Mouse (Mus musculus) fibroblast of lung, adult 2 months (primary cell): ENCODE measurements at regions not wholly inside any gene's neighbourhood (a gene's known extent, or its start where the extent isn't known, plus 50 kb on each side); places are given as distances from the start of the nearest gene placed in this dataset.

ENCODE experiments used
- DNase-seq: peaks from one replicate; pipeline ENCODE4 v3.0.0-alpha.2; 2011; ENCODE audit warnings: low read depth

- DNase-seq: no peak
Measured at GRCm38 (mm10) chr17:51683318-51683717, 149.8 kb downstream of the Satb1 start.

GRCm38 (mm10) chr17:51682368-51682767, 150.7 kb downstream of the Satb1 start:
- DNase-seq: no peak

- DNase-seq: no peak
Measured at GRCm38 (mm10) chr17:51677451-51677850, 155.6 kb downstream of the Satb1 start.

- no peak for DNase-seq
Measured at GRCm38 (mm10) chr17:51658408-51658807, 174.7 kb downstream of the Satb1 start.

GRCm38 (mm10) chr17:51653881-51654280, 179.2 kb downstream of the Satb1 start:
- DNase-seq: no peak

GRCm38 (mm10) chr17:51651880-51652279, 181.2 kb downstream of the Satb1 start:
- DNase-seq: no peak

GRCm38 (mm10) chr17:51649213-51649815, 183.8 kb downstream of the Satb1 start:
- no peak for DNase-seq

- DNase-seq: no peak
Measured at GRCm38 (mm10) chr17:51646416-51646815, 186.7 kb downstream of the Satb1 start.

GRCm38 (mm10) chr17:51645866-51646265, 187.2 kb downstream of the Satb1 start:
- no peak for DNase-seq

- no peak for DNase-seq
Measured at GRCm38 (mm10) chr17:51642682-51643081, 190.4 kb downstream of the Satb1 start.

- DNase-seq: no peak
Measured at GRCm38 (mm10) chr17:51635913-51636312, 197.2 kb downstream of the Satb1 start.

GRCm38 (mm10) chr17:51631574-51631973, 201.5 kb downstream of the Satb1 start:
- no peak for DNase-seq

GRCm38 (mm10) chr17:51620528-51620927, 212.6 kb downstream of the Satb1 start:
- DNase-seq: no peak

GRCm38 (mm10) chr17:51585263-51585662, 247.8 kb downstream of the Satb1 start:
- no peak for DNase-seq

- DNase-seq: no peak
Measured at GRCm38 (mm10) chr17:51583984-51584880, 248.9 kb downstream of the Satb1 start.

- peak; percentile 17 for DNase-seq
Measured at GRCm38 (mm10) chr17:51583277-51583676, 249.8 kb downstream of the Satb1 start.

- no peak for DNase-seq
Measured at GRCm38 (mm10) chr17:51555854-51556253, 277.2 kb downstream of the Satb1 start.

- no peak for DNase-seq
Measured at GRCm38 (mm10) chr17:51554446-51554845, 278.6 kb downstream of the Satb1 start.

GRCm38 (mm10) chr17:51552277-51553015, 280.6 kb downstream of the Satb1 start:
- DNase-seq: no peak

- DNase-seq: no peak
Measured at GRCm38 (mm10) chr17:51546999-51547398, 286.1 kb downstream of the Satb1 start.

GRCm38 (mm10) chr17:51542544-51542943, 290.5 kb downstream of the Satb1 start:
- no peak for DNase-seq

GRCm38 (mm10) chr17:51534678-51535077, 298.4 kb downstream of the Satb1 start:
- no peak for DNase-seq

GRCm38 (mm10) chr17:51534270-51534669, 298.8 kb downstream of the Satb1 start:
- DNase-seq: no peak
